Mouse (Mus musculus): Measurements from ENCODE around the gene Tmem132c. TPM values are rescaled to one million over a fixed set of nuclear protein-coding genes. Genes with fewer than 3 reads are reported as not detected.

The Tmem132c gene
- total and polyA plus RNA-seq, 2 experiments: under 0.01 TPM; not detected in 1

DNA sequence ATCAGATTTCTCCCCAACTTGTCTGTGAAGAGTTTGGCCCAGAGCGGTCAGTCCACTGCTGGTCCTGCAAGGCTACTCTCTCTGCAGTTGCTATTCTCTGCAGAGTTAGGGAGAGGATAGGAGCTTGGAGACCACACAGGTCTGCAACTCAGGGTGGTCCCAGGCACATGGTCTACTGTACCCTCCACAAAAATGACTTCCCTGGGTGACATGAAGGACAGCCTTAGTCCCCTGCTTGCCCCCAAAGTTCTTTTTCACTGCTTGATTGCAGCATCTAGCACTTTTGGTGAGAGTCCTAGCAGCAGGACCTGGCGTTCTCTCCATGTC, 69.4 kb downstream of the Tmem132c start:
- DNase-seq (ENCODE audit: extremely low read depth, low read depth, low spot score): no peak

DNA sequence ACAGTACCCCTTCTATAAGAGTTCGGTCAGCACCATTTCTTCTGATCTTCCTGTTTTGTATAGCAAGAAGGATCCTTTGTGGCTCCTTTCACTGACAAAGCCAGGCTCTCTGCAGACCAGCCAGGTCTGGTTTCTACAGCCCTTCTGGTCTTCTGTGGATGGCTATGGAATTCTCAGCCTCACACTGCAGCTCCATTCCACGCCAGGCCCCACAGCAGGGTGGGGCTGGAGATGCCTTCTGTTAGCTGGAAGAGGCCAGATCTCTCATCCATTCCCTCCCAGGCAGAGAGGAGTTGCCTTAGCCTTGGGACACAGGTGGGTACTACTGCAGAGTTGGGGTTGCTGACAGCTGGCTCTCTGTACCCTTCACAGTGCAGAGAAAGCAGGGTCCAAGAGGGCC, 72.0 kb downstream of the Tmem132c start:
- Histone ChIP-seq H3K4me1 (ENCODE audit: control insufficient read depth, insufficient read depth, low read length) (no peaks in the 10 kb centered on the region), H3K36me3 (ENCODE audit: control insufficient read depth, insufficient read depth, low read length) (no peaks in the 10 kb centered on the region), H3K27ac (replicated peaks; ENCODE audit: insufficient read depth, low read depth, low read length) (no peak overlapping the region), H3K9ac (ENCODE audit: low read depth, low read length) (no peak overlapping the region), H3K27me3 (ENCODE audit: control insufficient read depth, insufficient read depth, low read length) (no peaks in the 10 kb centered on the region), H3K79me2 (ENCODE audit: control insufficient read depth, insufficient read depth, low read length) (no peaks in the 10 kb centered on the region), H3K4me3 (ENCODE audit: insufficient read depth, low read depth, low read length) (no peak overlapping the region)
- TF ChIP-seq CTCF (IDR thresholded peaks at IDR 0.05; ENCODE audit: low read depth, low read length): no peak
- TF ChIP-seq POLR2A (IDR thresholded peaks at IDR 0.05; ENCODE audit: extremely low read depth, insufficient read depth, low read length): no peak
- WGBS: 71% methylated on average over 2 of the region's 2 CpGs
- no peak for DNase-seq (ENCODE audit: extremely low read depth, low read depth, low spot score)

More for the DNA sequence above, 69.4 kb downstream of the Tmem132c start:
- Histone ChIP-seq H3K4me3 (ENCODE audit: insufficient read depth, low read depth, low read length) (no peak overlapping the region), H3K79me2 (ENCODE audit: control insufficient read depth, insufficient read depth, low read length) (no peaks in the 10 kb centered on the region), H3K27me3 (ENCODE audit: control insufficient read depth, insufficient read depth, low read length) (no peaks in the 10 kb centered on the region), H3K9ac (ENCODE audit: low read depth, low read length) (no peak overlapping the region), H3K4me1 (ENCODE audit: control insufficient read depth, insufficient read depth, low read length) (no peaks in the 10 kb centered on the region), H3K36me3 (ENCODE audit: control insufficient read depth, insufficient read depth, low read length) (no peaks in the 10 kb centered on the region), H3K27ac (replicated peaks; ENCODE audit: insufficient read depth, low read depth, low read length) (no peak overlapping the region)
- 76% methylated on average over 2 of the region's 2 CpGs for WGBS
- no peak for TF ChIP-seq CTCF (IDR thresholded peaks at IDR 0.05; ENCODE audit: low read depth, low read length)
- TF ChIP-seq POLR2A (IDR thresholded peaks at IDR 0.05; ENCODE audit: extremely low read depth, insufficient read depth, low read length): no peak

DNA sequence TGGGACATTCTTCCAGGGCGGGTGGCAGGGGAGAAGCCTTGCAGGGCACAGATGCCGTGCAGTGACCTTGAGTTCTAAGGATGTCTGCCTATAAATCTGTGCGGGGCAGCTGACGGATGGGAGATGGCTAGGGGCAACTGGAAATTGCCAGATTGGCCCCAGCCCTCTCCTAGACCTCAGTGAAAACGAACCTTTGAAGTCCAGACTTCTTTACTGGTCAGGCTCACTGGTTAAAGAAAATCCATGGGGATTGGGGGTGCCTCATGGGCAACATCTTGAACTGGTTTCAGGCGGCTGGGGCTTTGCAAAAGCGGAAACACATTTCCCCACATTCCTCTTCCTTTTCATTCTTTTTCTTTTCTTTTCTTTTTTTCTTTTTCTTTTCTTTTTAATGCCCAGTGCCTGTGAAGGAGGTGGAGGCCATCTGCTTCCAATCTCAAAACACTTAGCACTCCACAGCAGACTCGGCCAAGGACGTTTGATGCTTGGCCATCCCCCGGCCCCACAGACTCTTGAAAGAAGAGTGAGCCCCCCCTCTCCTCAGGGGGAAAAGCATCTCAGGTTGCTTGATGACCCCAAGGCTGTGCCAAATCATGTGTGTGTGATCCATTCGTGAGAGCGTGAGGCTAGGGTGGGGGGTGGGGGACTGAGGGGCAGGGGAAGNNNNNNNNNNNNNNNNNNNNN, 77.6 kb downstream of the Tmem132c start:
- DNase-seq (ENCODE audit: extremely low read depth, low read depth, low spot score): no peak
- Histone ChIP-seq H3K4me1 (ENCODE audit: control insufficient read depth, insufficient read depth, low read length) (no peaks in the 10 kb centered on the region), H3K4me3 (ENCODE audit: insufficient read depth, low read depth, low read length) (no peak overlapping the region), H3K27me3 (ENCODE audit: control insufficient read depth, insufficient read depth, low read length) (no peaks in the 10 kb centered on the region), H3K79me2 (ENCODE audit: control insufficient read depth, insufficient read depth, low read length) (no peaks in the 10 kb centered on the region), H3K9ac (ENCODE audit: low read depth, low read length) (no peak overlapping the region), H3K36me3 (ENCODE audit: control insufficient read depth, insufficient read depth, low read length) (no peaks in the 10 kb centered on the region), H3K27ac (replicated peaks; ENCODE audit: insufficient read depth, low read depth, low read length) (no peak overlapping the region)
- TF ChIP-seq POLR2A (IDR thresholded peaks at IDR 0.05; ENCODE audit: extremely low read depth, insufficient read depth, low read length) (no peak), CTCF (IDR thresholded peaks at IDR 0.05; ENCODE audit: low read depth, low read length) (no peak)
- WGBS: 59% methylated on average over 12 of the region's 12 CpGs

DNA sequence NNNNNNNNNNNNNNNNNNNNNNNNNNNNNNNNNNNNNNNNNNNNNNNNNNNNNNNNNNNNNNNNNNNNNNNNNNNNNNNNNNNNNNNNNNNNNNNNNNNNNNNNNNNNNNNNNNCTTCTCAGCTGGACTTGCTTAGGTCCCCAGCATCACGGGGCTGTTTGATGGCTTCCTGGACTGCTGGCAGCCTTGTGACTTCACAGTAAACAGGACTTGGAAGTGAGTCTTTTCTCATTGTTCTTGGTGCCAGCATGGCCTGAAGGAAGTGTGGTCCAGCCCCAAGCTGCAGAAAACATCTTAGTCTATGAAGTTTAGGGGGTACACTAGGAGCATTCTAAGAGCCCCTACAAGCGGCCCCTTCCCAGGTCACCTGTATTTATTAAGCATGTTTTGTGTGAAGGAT, 83.0 kb downstream of the Tmem132c start:
- TF ChIP-seq POLR2A (IDR thresholded peaks at IDR 0.05; ENCODE audit: extremely low read depth, insufficient read depth, low read length) (no peak), CTCF (IDR thresholded peaks at IDR 0.05; ENCODE audit: low read depth, low read length) (no peak)
- DNase-seq (ENCODE audit: extremely low read depth, low read depth, low spot score): no peak
- H3K27ac ChIP-seq (replicated peaks; ENCODE audit: insufficient read depth, low read depth, low read length): no peak overlapping the region
- 51% methylated on average over 2 of the region's 2 CpGs for WGBS
- H3K79me2 ChIP-seq (ENCODE audit: control insufficient read depth, insufficient read depth, low read length): no peaks in the 10 kb centered on the region
- H3K4me1 ChIP-seq (ENCODE audit: control insufficient read depth, insufficient read depth, low read length): no peaks in the 10 kb centered on the region
- H3K9ac ChIP-seq (ENCODE audit: low read depth, low read length): no peak overlapping the region
- no peaks in the 10 kb centered on the region for H3K27me3 ChIP-seq (ENCODE audit: control insufficient read depth, insufficient read depth, low read length)
- no peak overlapping the region for H3K4me3 ChIP-seq (ENCODE audit: insufficient read depth, low read depth, low read length)
- H3K36me3 ChIP-seq (ENCODE audit: control insufficient read depth, insufficient read depth, low read length): no peaks in the 10 kb centered on the region

DNA sequence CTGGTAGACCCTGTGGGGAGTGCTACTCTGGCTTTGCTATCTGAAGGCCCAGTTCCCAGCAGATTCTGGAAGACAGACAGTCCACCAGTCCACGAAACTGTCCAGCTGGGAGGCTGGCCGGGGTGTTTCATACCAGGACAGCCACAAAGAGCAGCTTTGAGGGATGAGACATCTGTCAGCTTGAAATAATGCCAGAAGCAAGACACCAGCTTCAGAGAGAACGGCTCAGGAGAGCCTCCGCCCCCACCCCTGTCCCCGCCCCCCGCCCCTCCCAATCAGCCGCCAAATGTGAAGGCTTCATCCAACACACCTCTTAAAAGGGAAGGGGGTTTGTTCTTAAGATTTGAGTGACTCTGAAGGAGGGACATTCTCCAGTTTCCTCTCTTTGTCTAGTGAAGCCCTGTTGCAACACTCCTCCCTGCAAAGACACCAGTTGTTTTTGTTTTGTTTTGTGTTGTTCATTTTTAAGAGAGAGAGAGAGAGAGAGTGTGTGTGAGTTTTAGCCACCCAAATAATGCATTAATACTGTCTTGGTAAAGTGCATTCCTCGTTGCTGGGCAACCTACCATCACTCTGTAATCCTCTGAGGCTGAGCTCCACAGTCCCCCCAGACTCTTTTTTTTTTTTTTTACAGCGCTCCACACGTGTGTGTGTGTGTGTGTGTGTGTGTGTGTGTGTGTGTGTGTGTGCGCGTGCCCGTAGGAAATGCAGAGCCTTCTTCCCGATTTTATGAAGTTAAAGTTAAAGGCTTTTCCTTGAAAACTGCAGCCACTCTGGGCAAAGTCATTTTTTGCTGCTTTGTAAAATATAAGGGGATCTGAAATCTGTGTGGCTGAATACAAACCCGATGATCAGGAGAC, 94.7 kb downstream of the Tmem132c start:
- H3K79me2 ChIP-seq (ENCODE audit: control insufficient read depth, insufficient read depth, low read length): no peaks in the 10 kb centered on the region
- no peak for DNase-seq (ENCODE audit: extremely low read depth, low read depth, low spot score)
- H3K27me3 ChIP-seq (ENCODE audit: control insufficient read depth, insufficient read depth, low read length): no peaks in the 10 kb centered on the region
- H3K36me3 ChIP-seq (ENCODE audit: control insufficient read depth, insufficient read depth, low read length): no peaks in the 10 kb centered on the region
- no peak overlapping the region for H3K9ac ChIP-seq (ENCODE audit: low read depth, low read length)
- WGBS: 23% methylated on average over 15 of the region's 15 CpGs
- no peak overlapping the region for H3K27ac ChIP-seq (replicated peaks; ENCODE audit: insufficient read depth, low read depth, low read length)
- no peak for TF ChIP-seq CTCF (IDR thresholded peaks at IDR 0.05; ENCODE audit: low read depth, low read length)
- no peak for TF ChIP-seq POLR2A (IDR thresholded peaks at IDR 0.05; ENCODE audit: extremely low read depth, insufficient read depth, low read length)
- H3K4me3 ChIP-seq (ENCODE audit: insufficient read depth, low read depth, low read length): no peak overlapping the region
- no peaks in the 10 kb centered on the region for H3K4me1 ChIP-seq (ENCODE audit: control insufficient read depth, insufficient read depth, low read length)

DNA sequence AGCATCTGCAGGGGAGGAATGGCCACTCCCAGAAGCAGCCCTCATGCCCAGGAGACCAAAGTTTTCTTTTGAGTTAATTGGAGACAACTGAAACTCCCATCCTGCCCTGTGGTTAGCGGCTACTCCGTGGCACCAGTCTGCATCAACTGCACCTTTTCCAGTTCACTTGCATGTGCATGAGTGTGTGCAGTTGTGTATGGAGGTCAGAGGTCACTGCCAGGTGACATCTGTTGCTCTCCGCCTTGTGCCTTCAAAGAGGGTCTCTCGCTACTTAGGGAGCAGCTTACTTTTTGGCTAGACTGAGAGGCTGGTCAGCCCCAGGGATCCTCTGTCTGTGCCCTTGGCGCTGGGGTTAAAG, 95.3 kb downstream of the Tmem132c start:
- Histone ChIP-seq H3K27ac (replicated peaks; ENCODE audit: insufficient read depth, low read depth, low read length) (no peak overlapping the region), H3K9ac (ENCODE audit: low read depth, low read length) (no peak overlapping the region), H3K4me1 (ENCODE audit: control insufficient read depth, insufficient read depth, low read length) (no peaks in the 10 kb centered on the region), H3K4me3 (ENCODE audit: insufficient read depth, low read depth, low read length) (no peak overlapping the region), H3K27me3 (ENCODE audit: control insufficient read depth, insufficient read depth, low read length) (no peaks in the 10 kb centered on the region), H3K79me2 (ENCODE audit: control insufficient read depth, insufficient read depth, low read length) (no peaks in the 10 kb centered on the region), H3K36me3 (ENCODE audit: control insufficient read depth, insufficient read depth, low read length) (no peaks in the 10 kb centered on the region)
- no peak for TF ChIP-seq CTCF (IDR thresholded peaks at IDR 0.05; ENCODE audit: low read depth, low read length)
- TF ChIP-seq POLR2A (IDR thresholded peaks at IDR 0.05; ENCODE audit: extremely low read depth, insufficient read depth, low read length): no peak
- DNase-seq (ENCODE audit: extremely low read depth, low read depth, low spot score): no peak
- WGBS: 51% methylated on average over 5 of the region's 5 CpGs
